Mouse (Mus musculus) T-helper 17 cell (primary cell): ENCODE data around the gene Gfod2.

Experiments used
- in situ Hi-C, 2 experiments: fragments of 300-600 bp; cut with MboI, MseI; formaldehyde crosslinking; loops; 1 replicate in 1 of 2; 2 replicates in 1 of 2; pipeline ENCODE4 v1.15.1; 2025; ENCODE audit warnings: high pct_unique_total_duplicates in 2 of 2

Gene Gfod2

GRCm38 (mm10) chr8:105685796-105686308 lies 72.6 kb downstream of the Gfod2 start, which contains the start of gene Carmil2:
Gene Carmil2 (plus strand): TSS chr8:105686274.
- in situ Hi-C loops, result loop anchor here (5.0 kb wide), 1 partner anchor 69 kb away; no protein-coding TSS in a partner anchor

GRCm38 (mm10) chr8:105685325-105685724 lies 73.1 kb downstream of the Gfod2 start:
- in situ Hi-C loops, result loop anchor here (5.0 kb wide), 1 partner anchor 68 kb away; no protein-coding TSS in a partner anchor

GRCm38 (mm10) chr8:105677891-105678290 lies 80.6 kb downstream of the Gfod2 start:
- in situ Hi-C loops, result no loop called here
